Mouse (Mus musculus) kidney, postnatal 10 days (tissue): ENCODE measurements around the gene Dgkg.

Source experiments
- DNase-seq: peaks from one replicate; pipeline ENCODE4 v3.0.0; 2021; ENCODE audit warnings: mixed read lengths

Dgkg gene

GRCm38 (mm10) chr16:22493396-22493795 lies 163.6 kb downstream of the Dgkg start:
- no peak for DNase-seq

- DNase-seq = no peak
Observed at GRCm38 (mm10) chr16:22491446-22492166, 165.4 kb downstream of the Dgkg start.

GRCm38 (mm10) chr16:22483900-22484299 lies 173.1 kb downstream of the Dgkg start:
- no peak for DNase-seq

- DNase-seq = no peak
Observed at GRCm38 (mm10) chr16:22479322-22479721, 177.7 kb downstream of the Dgkg start.

GRCm38 (mm10) chr16:22471728-22472127 lies 185.3 kb downstream of the Dgkg start:
- DNase-seq = peak; percentile 45

- no peak for DNase-seq
Observed at GRCm38 (mm10) chr16:22469385-22469784, 187.6 kb downstream of the Dgkg start.

- no peak for DNase-seq
Observed at GRCm38 (mm10) chr16:22467111-22467510, 189.9 kb downstream of the Dgkg start.

GRCm38 (mm10) chr16:22466381-22466780 lies 190.6 kb downstream of the Dgkg start:
- DNase-seq = no peak

GRCm38 (mm10) chr16:22462220-22462619 lies 194.8 kb downstream of the Dgkg start:
- no peak for DNase-seq

- no peak for DNase-seq
Observed at GRCm38 (mm10) chr16:22461728-22462127, 195.3 kb downstream of the Dgkg start.

- no peak for DNase-seq
Observed at GRCm38 (mm10) chr16:22460960-22461359, 196.1 kb downstream of the Dgkg start.

GRCm38 (mm10) chr16:22452082-22452481 lies 204.9 kb downstream of the Dgkg start:
- no peak for DNase-seq

- DNase-seq = no peak
Observed at GRCm38 (mm10) chr16:22448093-22448492, 208.9 kb downstream of the Dgkg start.

GRCm38 (mm10) chr16:22444786-22445185 lies 212.2 kb downstream of the Dgkg start:
- no peak for DNase-seq

GRCm38 (mm10) chr16:22442202-22442601 lies 214.8 kb downstream of the Dgkg start:
- no peak for DNase-seq

- DNase-seq = no peak
Observed at GRCm38 (mm10) chr16:22441317-22441716, 215.7 kb downstream of the Dgkg start.

GRCm38 (mm10) chr16:22440269-22440668 lies 216.8 kb downstream of the Dgkg start:
- DNase-seq = peak; percentile 71

- DNase-seq = peak; percentile 99
Observed at GRCm38 (mm10) chr16:22439499-22440177, 217.4 kb downstream of the Dgkg start, which contains the start of gene Etv5. Gene Etv5, minus strand, starts transcription at chr16:22439719.

GRCm38 (mm10) chr16:22438441-22439373 lies 218.3 kb downstream of the Dgkg start:
- DNase-seq = peak; percentile 85

GRCm38 (mm10) chr16:22436106-22436505 lies 220.9 kb downstream of the Dgkg start:
- no peak for DNase-seq

- DNase-seq = no peak
Observed at GRCm38 (mm10) chr16:22434530-22434929, 222.5 kb downstream of the Dgkg start.

- DNase-seq = no peak
Observed at GRCm38 (mm10) chr16:22433944-22434343, 223.1 kb downstream of the Dgkg start.

GRCm38 (mm10) chr16:22431773-22432172 lies 225.2 kb downstream of the Dgkg start:
- no peak for DNase-seq
